Mouse (Mus musculus): ENCODE data around the gene Usp15. TPM values are rescaled to one million over a fixed set of nuclear protein-coding genes. Genes with fewer than 3 reads are reported as not detected.

The Usp15 gene
- polyA plus RNA-seq, 1 experiment from 2014 or later = 79.9 TPM

- Histone ChIP-seq H3K4me3 (ENCODE audit: low read depth, low read length) (no peak overlapping the region), H3K4me1 (replicated peaks; ENCODE audit: control insufficient read depth, insufficient read depth, low read length) (no peaks in the 10 kb centered on the region), H3K9me3 (ENCODE audit: control insufficient read depth, low read length) (no peaks in the 10 kb centered on the region), H3K9ac (ENCODE audit: low read depth, low read length) (no peak overlapping the region), H3K27me3 (ENCODE audit: control insufficient read depth, insufficient read depth, low read length) (no peaks in the 10 kb centered on the region), H3K4me2 (replicated peaks; ENCODE audit: low read depth, low read length) (no peak overlapping the region), H3K27ac (ENCODE audit: low read depth, low read length) (no peak overlapping the region), H3K36me3 (ENCODE audit: control insufficient read depth, insufficient read depth, low read length) (peaks cover 4% of the 10 kb centered on the region)
- WGBS = 93% methylated on average over 10 of the region's 10 CpGs
- ATAC-seq (ENCODE audit: low FRiP score) (no peak), DNase-seq (ENCODE audit: low spot score) (no peak)
These were observed 65.3 kb downstream of the Usp15 start for GRCm38 (mm10) chr10:123131487-123131886.

GRCm38 (mm10) chr10:123120666-123121392 is 76.0 kb downstream of the Usp15 start:
- no peak overlapping the region for H3K9ac ChIP-seq (ENCODE audit: low read depth, low read length)
- no peak overlapping the region for H3K4me2 ChIP-seq (replicated peaks; ENCODE audit: low read depth, low read length)
- no peaks in the 10 kb centered on the region for H3K9me3 ChIP-seq (ENCODE audit: control insufficient read depth, low read length)
- peaks cover 8% of the 10 kb centered on the region; the same call in 1 of the 2 replicates for H3K36me3 ChIP-seq (ENCODE audit: control insufficient read depth, insufficient read depth, low read length)
- no peak for DNase-seq (ENCODE audit: low spot score)
- WGBS = 96% methylated on average over 14 of the region's 14 CpGs
- H3K27ac ChIP-seq (ENCODE audit: low read depth, low read length) = no peak overlapping the region
- H3K4me3 ChIP-seq (ENCODE audit: low read depth, low read length) = no peak overlapping the region
- no peak for ATAC-seq (ENCODE audit: low FRiP score)
- H3K27me3 ChIP-seq (ENCODE audit: control insufficient read depth, insufficient read depth, low read length) = no peaks in the 10 kb centered on the region
- H3K4me1 ChIP-seq (replicated peaks; ENCODE audit: control insufficient read depth, insufficient read depth, low read length) = no peaks in the 10 kb centered on the region

- no peak for DNase-seq (ENCODE audit: low spot score)
- no peaks in the 10 kb centered on the region for H3K9me3 ChIP-seq (ENCODE audit: control insufficient read depth, low read length)
These were observed 79.9 kb downstream of the Usp15 start for GRCm38 (mm10) chr10:123116861-123117260.

GRCm38 (mm10) chr10:123113466-123113865 is 83.3 kb downstream of the Usp15 start:
- Histone ChIP-seq H3K27ac (ENCODE audit: low read depth, low read length) (no peak overlapping the region), H3K36me3 (ENCODE audit: control insufficient read depth, insufficient read depth, low read length) (0 out of 2 replicates have a peak, but pooled peaks cover 6% of the 10 kb centered on the region), H3K4me3 (ENCODE audit: low read depth, low read length) (no peak overlapping the region), H3K4me1 (replicated peaks; ENCODE audit: control insufficient read depth, insufficient read depth, low read length) (no peaks in the 10 kb centered on the region), H3K9me3 (ENCODE audit: control insufficient read depth, low read length) (no peaks in the 10 kb centered on the region), H3K4me2 (replicated peaks; ENCODE audit: low read depth, low read length) (no peak overlapping the region), H3K9ac (ENCODE audit: low read depth, low read length) (no peak overlapping the region), H3K27me3 (ENCODE audit: control insufficient read depth, insufficient read depth, low read length) (no peaks in the 10 kb centered on the region)
- no peak for DNase-seq (ENCODE audit: low spot score)
- ATAC-seq (ENCODE audit: low FRiP score) = no peak
- 94% methylated on average over 8 of the region's 8 CpGs for WGBS

More at GRCm38 (mm10) chr10:123116861-123117260, 79.9 kb downstream of the Usp15 start:
- Histone ChIP-seq H3K9ac (ENCODE audit: low read depth, low read length) (no peak overlapping the region), H3K27ac (ENCODE audit: low read depth, low read length) (no peak overlapping the region), H3K4me1 (replicated peaks; ENCODE audit: control insufficient read depth, insufficient read depth, low read length) (no peaks in the 10 kb centered on the region), H3K36me3 (ENCODE audit: control insufficient read depth, insufficient read depth, low read length) (0 out of 2 replicates have a peak, but pooled peaks cover 9% of the 10 kb centered on the region), H3K4me2 (replicated peaks; ENCODE audit: low read depth, low read length) (no peak overlapping the region), H3K4me3 (ENCODE audit: low read depth, low read length) (no peak overlapping the region), H3K27me3 (ENCODE audit: control insufficient read depth, insufficient read depth, low read length) (no peaks in the 10 kb centered on the region)
- 87% methylated on average over 14 of the region's 14 CpGs for WGBS
- no peak for ATAC-seq (ENCODE audit: low FRiP score)

GRCm38 (mm10) chr10:123112787-123113168 is 84.0 kb downstream of the Usp15 start:
- Histone ChIP-seq H3K9ac (ENCODE audit: low read depth, low read length) (no peak overlapping the region), H3K4me1 (replicated peaks; ENCODE audit: control insufficient read depth, insufficient read depth, low read length) (no peaks in the 10 kb centered on the region), H3K27ac (ENCODE audit: low read depth, low read length) (no peak overlapping the region), H3K36me3 (ENCODE audit: control insufficient read depth, insufficient read depth, low read length) (0 out of 2 replicates have a peak, but pooled peaks cover 6% of the 10 kb centered on the region), H3K4me2 (replicated peaks; ENCODE audit: low read depth, low read length) (no peak overlapping the region), H3K4me3 (ENCODE audit: low read depth, low read length) (no peak overlapping the region), H3K9me3 (ENCODE audit: control insufficient read depth, low read length) (no peaks in the 10 kb centered on the region), H3K27me3 (ENCODE audit: control insufficient read depth, insufficient read depth, low read length) (no peaks in the 10 kb centered on the region)
- no peak for DNase-seq (ENCODE audit: low spot score)
- WGBS = 92% methylated on average over 9 of the region's 9 CpGs
- no peak for ATAC-seq (ENCODE audit: low FRiP score)

- Histone ChIP-seq H3K4me3 (ENCODE audit: low read depth, low read length) (no peak overlapping the region), H3K36me3 (ENCODE audit: control insufficient read depth, insufficient read depth, low read length) (0 out of 2 replicates have a peak, but pooled peaks cover 6% of the 10 kb centered on the region), H3K27ac (ENCODE audit: low read depth, low read length) (no peak overlapping the region), H3K4me1 (replicated peaks; ENCODE audit: control insufficient read depth, insufficient read depth, low read length) (no peaks in the 10 kb centered on the region), H3K9me3 (ENCODE audit: control insufficient read depth, low read length) (no peaks in the 10 kb centered on the region), H3K27me3 (ENCODE audit: control insufficient read depth, insufficient read depth, low read length) (no peaks in the 10 kb centered on the region), H3K4me2 (replicated peaks; ENCODE audit: low read depth, low read length) (no peak overlapping the region), H3K9ac (ENCODE audit: low read depth, low read length) (no peak overlapping the region)
- ATAC-seq (ENCODE audit: low FRiP score) (no peak), DNase-seq (ENCODE audit: low spot score) (no peak)
- 89% methylated on average over 11 of the region's 11 CpGs for WGBS
These were observed 84.6 kb downstream of the Usp15 start for GRCm38 (mm10) chr10:123112056-123112786.

GRCm38 (mm10) chr10:123110548-123110947 is 86.2 kb downstream of the Usp15 start:
- H3K36me3 ChIP-seq (ENCODE audit: control insufficient read depth, insufficient read depth, low read length) = 0 out of 2 replicates have a peak, but pooled peaks cover 4% of the 10 kb centered on the region
- ATAC-seq (ENCODE audit: low FRiP score) = no peak
- no peaks in the 10 kb centered on the region for H3K4me1 ChIP-seq (replicated peaks; ENCODE audit: control insufficient read depth, insufficient read depth, low read length)
- no peak overlapping the region for H3K4me2 ChIP-seq (replicated peaks; ENCODE audit: low read depth, low read length)
- peak; percentile 5 for DNase-seq (ENCODE audit: low spot score)
- H3K4me3 ChIP-seq (ENCODE audit: low read depth, low read length) = no peak overlapping the region
- no peak overlapping the region for H3K9ac ChIP-seq (ENCODE audit: low read depth, low read length)
- WGBS = 78% methylated on average over 11 of the region's 11 CpGs
- H3K9me3 ChIP-seq (ENCODE audit: control insufficient read depth, low read length) = no peaks in the 10 kb centered on the region
- no peak overlapping the region for H3K27ac ChIP-seq (ENCODE audit: low read depth, low read length)
- no peaks in the 10 kb centered on the region for H3K27me3 ChIP-seq (ENCODE audit: control insufficient read depth, insufficient read depth, low read length)

GRCm38 (mm10) chr10:123108527-123108926 is 88.3 kb downstream of the Usp15 start:
- Histone ChIP-seq H3K27ac (ENCODE audit: low read depth, low read length) (no peak overlapping the region), H3K27me3 (ENCODE audit: control insufficient read depth, insufficient read depth, low read length) (no peaks in the 10 kb centered on the region), H3K4me1 (replicated peaks; ENCODE audit: control insufficient read depth, insufficient read depth, low read length) (no peaks in the 10 kb centered on the region), H3K36me3 (ENCODE audit: control insufficient read depth, insufficient read depth, low read length) (no peaks in the 10 kb centered on the region), H3K4me3 (ENCODE audit: low read depth, low read length) (no peak overlapping the region), H3K9me3 (ENCODE audit: control insufficient read depth, low read length) (no peaks in the 10 kb centered on the region), H3K9ac (ENCODE audit: low read depth, low read length) (no peak overlapping the region), H3K4me2 (replicated peaks; ENCODE audit: low read depth, low read length) (no peak overlapping the region)
- ATAC-seq (ENCODE audit: low FRiP score) = no peak
- DNase-seq (ENCODE audit: low spot score) = no peak
- WGBS = 100% methylated on average over 1 of the region's 1 CpGs
